Mouse (Mus musculus): ENCODE data around the gene Mettl6. TPM values are rescaled to one million over a fixed set of nuclear protein-coding genes. Genes with fewer than 3 reads are reported as not detected.

The Mettl6 gene
- polyA plus RNA-seq, 1 experiment, result 15.1 TPM

- H3K79me2 ChIP-seq (ENCODE audit: control insufficient read depth, insufficient read depth), result no peaks in the 10 kb centered on the region
- H3K36me3 ChIP-seq (ENCODE audit: control insufficient read depth, insufficient read depth), result no peaks in the 10 kb centered on the region
- H3K27me3 ChIP-seq (ENCODE audit: control insufficient read depth, insufficient read depth, insufficient read length), result no peaks in the 10 kb centered on the region
- no peak overlapping the region for H3K4me3 ChIP-seq
- no peak overlapping the region for H3ac ChIP-seq (ENCODE audit: control insufficient read depth, insufficient read length)
- H3K4me2 ChIP-seq (ENCODE audit: low read depth), result no peak overlapping the region
- no peak for TF ChIP-seq POLR2A (IDR thresholded peaks at IDR 0.05; ENCODE audit: insufficient read length, low read depth)
- TF ChIP-seq MYOG (IDR thresholded peaks at IDR 0.05; ENCODE audit: control insufficient read depth in 1 of 3, insufficient read depth in 1 of 3, insufficient read length in 2 of 3, low read depth in 2 of 3), result no peak
- no peak for TF ChIP-seq E2F4 (IDR thresholded peaks at IDR 0.05; ENCODE audit: insufficient read depth)
- no peak for TF ChIP-seq REST (IDR thresholded peaks at IDR 0.05; ENCODE audit: insufficient read depth, insufficient read length)
- TF ChIP-seq USF1 (IDR thresholded peaks at IDR 0.05; ENCODE audit: low read depth), result no peak
- no peak for TF ChIP-seq MYOD1 (IDR thresholded peaks at IDR 0.05; ENCODE audit: control insufficient read depth in 1 of 3, insufficient read length in 2 of 3, low read depth in 2 of 3)
- no peak for TF ChIP-seq SRF (IDR thresholded peaks at IDR 0.05; ENCODE audit: control insufficient read depth, insufficient read length, low read depth)
- TF ChIP-seq POLR2AphosphoS2 (IDR thresholded peaks at IDR 0.05; ENCODE audit: insufficient read length, low read depth), result no peak
- TF ChIP-seq TCF3 (IDR thresholded peaks at IDR 0.05; ENCODE audit: insufficient read length, low read depth), result no peak
- no peak for TF ChIP-seq MAX (IDR thresholded peaks at IDR 0.05; ENCODE audit: low read depth)
- TF ChIP-seq TCF12 (IDR thresholded peaks at IDR 0.05; ENCODE audit: insufficient read depth, poor library complexity, severe bottlenecking), result no peak
- no peak for TF ChIP-seq CEBPB (IDR thresholded peaks at IDR 0.05; ENCODE audit: insufficient read depth, poor library complexity, severe bottlenecking)
These were observed 36.8 kb upstream of the Mettl6 start for GRCm38 (mm10) chr14:31531506-31532148.

- H3K27me3 ChIP-seq (ENCODE audit: control insufficient read depth, insufficient read depth, insufficient read length), result no peaks in the 10 kb centered on the region
- no peaks in the 10 kb centered on the region for H3K79me2 ChIP-seq (ENCODE audit: control insufficient read depth, insufficient read depth)
- TF ChIP-seq MYOG (IDR thresholded peaks at IDR 0.05; ENCODE audit: control insufficient read depth in 1 of 3, insufficient read depth in 1 of 3, insufficient read length in 2 of 3, low read depth in 2 of 3), result no peak
- TF ChIP-seq CEBPB (IDR thresholded peaks at IDR 0.05; ENCODE audit: insufficient read depth, poor library complexity, severe bottlenecking), result no peak
- no peak for TF ChIP-seq SRF (IDR thresholded peaks at IDR 0.05; ENCODE audit: control insufficient read depth, insufficient read length, low read depth)
- TF ChIP-seq TCF12 (IDR thresholded peaks at IDR 0.05; ENCODE audit: insufficient read depth, poor library complexity, severe bottlenecking), result no peak
- no peak for TF ChIP-seq REST (IDR thresholded peaks at IDR 0.05; ENCODE audit: insufficient read depth, insufficient read length)
- no peak for TF ChIP-seq TCF3 (IDR thresholded peaks at IDR 0.05; ENCODE audit: insufficient read length, low read depth)
- no peak for TF ChIP-seq E2F4 (IDR thresholded peaks at IDR 0.05; ENCODE audit: insufficient read depth)
- TF ChIP-seq POLR2AphosphoS2 (IDR thresholded peaks at IDR 0.05; ENCODE audit: insufficient read length, low read depth), result no peak
- no peak for TF ChIP-seq MYOD1 (IDR thresholded peaks at IDR 0.05; ENCODE audit: control insufficient read depth in 1 of 3, insufficient read length in 2 of 3, low read depth in 2 of 3)
- no peak for TF ChIP-seq MAX (IDR thresholded peaks at IDR 0.05; ENCODE audit: low read depth)
- TF ChIP-seq POLR2A (IDR thresholded peaks at IDR 0.05; ENCODE audit: insufficient read length, low read depth), result no peak
- no peak for TF ChIP-seq USF1 (IDR thresholded peaks at IDR 0.05; ENCODE audit: low read depth)
- H3K36me3 ChIP-seq (ENCODE audit: control insufficient read depth, insufficient read depth), result no peaks in the 10 kb centered on the region
- no peak overlapping the region for H3ac ChIP-seq (ENCODE audit: control insufficient read depth, insufficient read length)
- no peak overlapping the region for H3K4me3 ChIP-seq
- H3K4me2 ChIP-seq (ENCODE audit: low read depth), result no peak overlapping the region
These were observed 36.0 kb upstream of the Mettl6 start for GRCm38 (mm10) chr14:31530847-31531246.

- H3K4me2 ChIP-seq (ENCODE audit: low read depth), result no peak overlapping the region
- TF ChIP-seq USF1 (IDR thresholded peaks at IDR 0.05; ENCODE audit: low read depth) (no peak), E2F4 (IDR thresholded peaks at IDR 0.05; ENCODE audit: insufficient read depth) (no peak), REST (IDR thresholded peaks at IDR 0.05; ENCODE audit: insufficient read depth, insufficient read length) (no peak), MYOD1 (IDR thresholded peaks at IDR 0.05; ENCODE audit: control insufficient read depth in 1 of 3, insufficient read length in 2 of 3, low read depth in 2 of 3) (no peak), MYOG (IDR thresholded peaks at IDR 0.05; ENCODE audit: control insufficient read depth in 1 of 3, insufficient read depth in 1 of 3, insufficient read length in 2 of 3, low read depth in 2 of 3) (no peak)
- H3ac ChIP-seq (ENCODE audit: control insufficient read depth, insufficient read length), result no peak overlapping the region
- H3K27me3 ChIP-seq (ENCODE audit: control insufficient read depth, insufficient read depth, insufficient read length), result peaks cover 7% of the 10 kb centered on the region
- no peak overlapping the region for H3K4me3 ChIP-seq
- H3K79me2 ChIP-seq (ENCODE audit: control insufficient read depth, insufficient read depth), result no peaks in the 10 kb centered on the region
- H3K36me3 ChIP-seq (ENCODE audit: control insufficient read depth, insufficient read depth), result no peaks in the 10 kb centered on the region
These were observed 30.4 kb upstream of the Mettl6 start for GRCm38 (mm10) chr14:31525040-31525810.

- TF ChIP-seq POLR2AphosphoS2 (IDR thresholded peaks at IDR 0.05; ENCODE audit: insufficient read length, low read depth), result no peak
- TF ChIP-seq SRF (IDR thresholded peaks at IDR 0.05; ENCODE audit: control insufficient read depth, insufficient read length, low read depth), result no peak
- no peak for TF ChIP-seq MAX (IDR thresholded peaks at IDR 0.05; ENCODE audit: low read depth)
- TF ChIP-seq MYOG (IDR thresholded peaks at IDR 0.05; ENCODE audit: control insufficient read depth in 1 of 3, insufficient read depth in 1 of 3, insufficient read length in 2 of 3, low read depth in 2 of 3), result no peak
- no peak for TF ChIP-seq E2F4 (IDR thresholded peaks at IDR 0.05; ENCODE audit: insufficient read depth)
- TF ChIP-seq TCF3 (IDR thresholded peaks at IDR 0.05; ENCODE audit: insufficient read length, low read depth), result no peak
- TF ChIP-seq POLR2A (IDR thresholded peaks at IDR 0.05; ENCODE audit: insufficient read length, low read depth), result no peak
- TF ChIP-seq MYOD1 (IDR thresholded peaks at IDR 0.05; ENCODE audit: control insufficient read depth in 1 of 3, insufficient read length in 2 of 3, low read depth in 2 of 3), result no peak
- H3K4me3 ChIP-seq, result no peak overlapping the region
These were observed 26.5 kb upstream of the Mettl6 start for GRCm38 (mm10) chr14:31521318-31521717.

More at GRCm38 (mm10) chr14:31521318-31521717, 26.5 kb upstream of the Mettl6 start:
- no peaks in the 10 kb centered on the region for H3K36me3 ChIP-seq (ENCODE audit: control insufficient read depth, insufficient read depth)
- no peak overlapping the region for H3ac ChIP-seq (ENCODE audit: control insufficient read depth, insufficient read length)
- peaks cover 7% of the 10 kb centered on the region for H3K27me3 ChIP-seq (ENCODE audit: control insufficient read depth, insufficient read depth, insufficient read length)
- no peaks in the 10 kb centered on the region for H3K79me2 ChIP-seq (ENCODE audit: control insufficient read depth, insufficient read depth)
- H3K4me2 ChIP-seq (ENCODE audit: low read depth), result no peak overlapping the region

Data from myocyte (in vitro differentiated cells).